Mouse (Mus musculus): ENCODE measurements around the gene Mroh2b.

Gene Mroh2b

GRCm38 (mm10) chr15:4898437-4898836 lies at the start of gene Mroh2b:
TSS of gene Mroh2b (plus strand) at chr15:4898737.
- DNase-seq (ENCODE audit: low read depth, low spot score) = no peak

- no peak for DNase-seq (ENCODE audit: low read depth, low spot score)
Measured at GRCm38 (mm10) chr15:4850015-4850414, 48.5 kb upstream of the Mroh2b start.

GRCm38 (mm10) chr15:4894962-4895361 lies 3.6 kb upstream of the Mroh2b start:
- DNase-seq (ENCODE audit: low read depth, low spot score) = no peak

- DNase-seq (ENCODE audit: low read depth, low spot score) = no peak
Measured at GRCm38 (mm10) chr15:4934731-4935130, 36.2 kb downstream of the Mroh2b start.

- DNase-seq (ENCODE audit: low read depth, low spot score) = no peak
Measured at GRCm38 (mm10) chr15:4973355-4973754, 74.8 kb downstream of the Mroh2b start.

GRCm38 (mm10) chr15:5002903-5003302 lies 104.4 kb downstream of the Mroh2b start:
- peak; percentile 4 for DNase-seq (ENCODE audit: low read depth, low spot score)

- DNase-seq (ENCODE audit: low read depth, low spot score) = peak; percentile 6
Measured at GRCm38 (mm10) chr15:5003503-5004196, 105.1 kb downstream of the Mroh2b start.

GRCm38 (mm10) chr15:5009644-5010107 lies 111.1 kb downstream of the Mroh2b start:
- no peak for DNase-seq (ENCODE audit: low read depth, low spot score)
